In the genomic region with DNA sequence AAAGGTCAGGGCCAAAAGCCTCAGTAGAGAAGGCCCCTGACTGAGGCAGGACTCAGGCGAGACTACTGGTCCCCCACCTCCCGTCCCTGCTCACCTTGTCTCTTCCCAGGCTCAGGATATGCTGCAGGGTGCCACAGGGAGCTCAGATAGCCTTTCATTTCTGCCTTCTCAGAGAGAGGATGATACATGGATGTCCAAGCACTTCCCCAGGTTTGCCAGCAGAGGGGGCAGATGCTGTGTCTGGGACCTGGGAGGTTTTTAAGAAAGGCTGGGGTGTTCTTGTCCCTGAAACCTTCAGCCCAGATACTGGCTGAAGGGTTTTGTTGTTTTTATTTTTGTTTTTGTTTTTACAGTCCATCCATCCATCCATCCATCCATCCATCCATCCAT, we compare ENCODE assay signal across 10 mouse cellular contexts. TPM values are rescaled to one million over a fixed set of nuclear protein-coding genes. Genes with fewer than 3 reads are reported as not detected.
DNase-seq lines count a peak whose midpoint lies in the region; TF ChIP-seq lines count a peak whose summit lies in the region.
"Had no signal": no experiment of that assay in that cellular context is flagged by ENCODE, and none has a peak within 500 bp of the region (broad histone marks: within the 10 kb centered on the region; RNA-seq: fewer than 3 reads in every experiment).

No protein-coding gene starts in this region.

- TF ChIP-seq CTCF in thymus, adult 2 months (IDR thresholded peaks at IDR 0.05; ENCODE audit: borderline replicate concordance, control insufficient read depth, extremely low read depth, insufficient read depth, low read length, poor library complexity): peak; percentile 39; the same call in 1 of the 2 replicates

- H3K27ac ChIP-seq in thymus, adult 2 months (ENCODE audit: control insufficient read depth, insufficient read depth, low read length): no peak overlapping the region
- H3K27ac ChIP-seq: heart, embryonic 15.5 days had no signal

- no peak for TF ChIP-seq POLR2A in thymus, adult 2 months (IDR thresholded peaks at IDR 0.05; ENCODE audit: control insufficient read depth, extremely low read depth, insufficient read depth, low read length, poor library complexity)

- peak; percentile 35 for DNase-seq in gastrocnemius, postnatal 10 days
- DNase-seq in gastrocnemius, postnatal 36 days: no peak
- DNase-seq in thymus, adult 2 months: peak; percentile 15
- no peak for DNase-seq in thymus, adult 18-20 months
- DNase-seq in embryo, embryonic 10 days (ENCODE audit: low spot score): peak; percentile 52
- DNase-seq in left cerebral cortex, postnatal 14 days (ENCODE audit: low spot score in 2 of 2): peak; percentile 54 to 64
- DNase-seq in right cerebral cortex, adult 2 months (ENCODE audit: low spot score in 2 of 2): peak; percentile 48 to 72
- DNase-seq in T-cell, adult 2 months (ENCODE audit: low spot score): no peak

- intact Hi-C loops in gastrocnemius, postnatal 36 days (cut with DNase I): loop anchor here (1.0 kb wide), 1 partner anchor 54 kb away; no protein-coding TSS in a partner anchor
- intact Hi-C loops in left cerebral cortex, postnatal 14 days (cut with DNase I): loop anchor here (1.0 to 5.0 kb wide), 2 partner anchors 40 to 55 kb away; no protein-coding TSS in a partner anchor

- H3K36me3 ChIP-seq in thymus, adult 2 months (ENCODE audit: control insufficient read depth, insufficient read depth, low read length): no peaks in the 10 kb centered on the region
- H3K36me3 ChIP-seq: heart, embryonic 15.5 days had no signal

- no peaks in the 10 kb centered on the region for H3K4me1 ChIP-seq in thymus, adult 2 months (replicated peaks; ENCODE audit: control insufficient read depth, insufficient read depth, low read length)
- H3K4me1 ChIP-seq: heart, embryonic 15.5 days had no signal

- H3K27me3 ChIP-seq in thymus, adult 2 months (ENCODE audit: control insufficient read depth, insufficient read depth, low read length): no peaks in the 10 kb centered on the region

- no peak overlapping the region for H3K4me3 ChIP-seq in thymus, adult 2 months (ENCODE audit: control insufficient read depth, insufficient read depth, low read length)
- H3K4me3 ChIP-seq: heart, embryonic 15.5 days; myocyte had no signal

- WGBS in thymus, adult 2 months: 21% methylated on average over 2 of the region's 2 CpGs

RNA-seq across cellular contexts. Expression of gene Sfrp5, which starts 15.3 kb away (rescaled TPM):
- 1 to 10 TPM; 5.7 to 6.8 TPM for total RNA-seq in gastrocnemius, postnatal 10 days (2021)
- 1 to 10 TPM; 1.9 to 6.3 TPM for total RNA-seq in gastrocnemius, postnatal 36 days (2021)
- 2.0 and 2.4 TPM in 2 replicates for polyA plus RNA-seq in thymus, adult 2 months (2012; rRNA removed)
- total RNA-seq in left cerebral cortex, postnatal 14 days (2021): under 1 TPM; 0.31 to 0.80 TPM

RNA-seq across cellular contexts. Expression of gene Golga7b, which starts 30.0 kb away (rescaled TPM):
- 1 to 10 TPM; 3.2 to 5.5 TPM for total RNA-seq in gastrocnemius, postnatal 10 days (2021)
- total RNA-seq in gastrocnemius, postnatal 36 days (2021): 1 to 10 TPM; 2.0 to 3.2 TPM
- 0.84 and 1.2 TPM in 2 replicates for polyA plus RNA-seq in thymus, adult 2 months (2012; rRNA removed)
- 100 to 1,000 TPM; 131 to 146 TPM for total RNA-seq in left cerebral cortex, postnatal 14 days (2021)

RNA-seq across cellular contexts. Expression of gene Zfyve27, which starts 53.6 kb away (rescaled TPM):
- 10 to 100 TPM; 12.5 to 17.4 TPM for total RNA-seq in gastrocnemius, postnatal 10 days (2021)
- total RNA-seq in gastrocnemius, postnatal 36 days (2021): 10 to 100 TPM; 11.4 to 12.6 TPM
- polyA plus RNA-seq in thymus, adult 2 months (2012; rRNA removed): 89.7 and 96.4 TPM in 2 replicates
- 10 to 100 TPM; 93.8 to 94.6 TPM for total RNA-seq in left cerebral cortex, postnatal 14 days (2021)

Comparison
In these comparisons a context has a peak if more than half of its experiments do, and no peak if none do; other contexts are left out.
1. DNase-seq: peak in gastrocnemius, postnatal 10 days (single experiment), thymus, adult 2 months (single experiment), embryo, embryonic 10 days (single experiment), left cerebral cortex, postnatal 14 days (2 of 2) and right cerebral cortex, adult 2 months (2 of 2); none in gastrocnemius, postnatal 36 days (0 of 2), thymus, adult 18-20 months (0 of 2) and T-cell, adult 2 months (single experiment).
2. RNA of gene Golga7b, which starts 30.0 kb away (total RNA-seq): 131 to 146 TPM in left cerebral cortex, postnatal 14 days; 3.2 to 5.5 TPM in gastrocnemius, postnatal 10 days and 2.0 to 3.2 TPM in gastrocnemius, postnatal 36 days; every median in the first group is over 10 times any median in the second.
3. RNA of gene Zfyve27, which starts 53.6 kb away (total RNA-seq): 93.8 to 94.6 TPM in left cerebral cortex, postnatal 14 days; 12.5 to 17.4 TPM in gastrocnemius, postnatal 10 days and 11.4 to 12.6 TPM in gastrocnemius, postnatal 36 days; every median in the first group is over 4 times any median in the second.